Mouse (Mus musculus) ES-Bruce4 (cell line): ENCODE results near the gene Eif1ad. TPM values are rescaled to one million over a fixed set of nuclear protein-coding genes. Genes with fewer than 3 reads are reported as not detected.

ENCODE experiments used
- H3K27ac ChIP-seq: 2 replicates; pipeline ENCODE4 v1.5.1; 2012; ENCODE audit warnings: low read length, inconsistent platforms; ENCODE audit not compliant: insufficient read depth
- H3K27me3 ChIP-seq: 2 replicates; pipeline ENCODE4 v1.6.1; 2012; ENCODE audit warnings: mild to moderate bottlenecking, low read length, inconsistent platforms; ENCODE audit not compliant: control insufficient read depth, poor library complexity, insufficient read depth, severe bottlenecking
- H3K36me3 ChIP-seq: 2 replicates; pipeline ENCODE4 v1.6.1; 2012; ENCODE audit warnings: inconsistent platforms, mild to moderate bottlenecking, low read length, moderate library complexity; ENCODE audit not compliant: control insufficient read depth, poor library complexity, insufficient read depth, severe bottlenecking
- H3K4me1 ChIP-seq: one replicate; pipeline ENCODE4 v1.8.1; 2011; ENCODE audit warnings: low read length; ENCODE audit not compliant: control insufficient read depth, insufficient read depth
- H3K4me3 ChIP-seq: 2 replicates; pipeline ENCODE4 v1.5.1; 2011; ENCODE audit warnings: low read depth, mild to moderate bottlenecking, low read length
- H3K9ac ChIP-seq: 2 replicates; pipeline ENCODE4 v1.6.1; 2012; ENCODE audit warnings: low read depth, mild to moderate bottlenecking, inconsistent platforms; ENCODE audit not compliant: poor library complexity, severe bottlenecking
- H3K9me3 ChIP-seq: replicated peaks from 2 replicates; pipeline ENCODE4 v1.6.1; 2012; ENCODE audit warnings: mild to moderate bottlenecking, low read length, inconsistent platforms; ENCODE audit not compliant: control insufficient read depth, poor library complexity, insufficient read depth, severe bottlenecking
- CTCF ChIP-seq: IDR thresholded peaks from one replicate; pipeline ENCODE4 v1.8.1; 2011; ENCODE audit warnings: low read depth, low read length
- EP300 ChIP-seq: IDR thresholded peaks from 2 replicates; pipeline ENCODE4 v1.6.1; 2011; ENCODE audit warnings: low read depth, low read length; ENCODE audit not compliant: insufficient read depth
- POLR2A ChIP-seq: IDR thresholded peaks from one replicate; pipeline ENCODE4 v1.8.1; 2011; ENCODE audit warnings: low read length; ENCODE audit not compliant: insufficient read depth
- polyA plus RNA-seq: library from polyadenylated mRNA; stranded (reverse); fragments of >200 nt; gene quantifications from 2 replicates; pipeline ENCODE4 v1.2.4, GENCODE M21; 2011; ENCODE audit warnings: low read depth; ENCODE audit not compliant: missing spikeins, insufficient read depth, insufficient read length

Gene Eif1ad
- polyA plus RNA-seq, 1 experiment = 36.6 TPM

- no peaks in the 10 kb centered on the region for H3K4me1 ChIP-seq
- no peak for TF ChIP-seq CTCF
- no peak for TF ChIP-seq EP300
- TF ChIP-seq POLR2A = no peak
- H3K9me3 ChIP-seq = no peaks in the 10 kb centered on the region
- H3K27ac ChIP-seq = no peak overlapping the region
- H3K36me3 ChIP-seq = no peaks in the 10 kb centered on the region
- no peak overlapping the region for H3K9ac ChIP-seq
- no peak overlapping the region for H3K4me3 ChIP-seq
- no peaks in the 10 kb centered on the region for H3K27me3 ChIP-seq
Measured at GRCm38 (mm10) chr19:5414534-5414957, 48.0 kb downstream of the Eif1ad start.

DNA sequence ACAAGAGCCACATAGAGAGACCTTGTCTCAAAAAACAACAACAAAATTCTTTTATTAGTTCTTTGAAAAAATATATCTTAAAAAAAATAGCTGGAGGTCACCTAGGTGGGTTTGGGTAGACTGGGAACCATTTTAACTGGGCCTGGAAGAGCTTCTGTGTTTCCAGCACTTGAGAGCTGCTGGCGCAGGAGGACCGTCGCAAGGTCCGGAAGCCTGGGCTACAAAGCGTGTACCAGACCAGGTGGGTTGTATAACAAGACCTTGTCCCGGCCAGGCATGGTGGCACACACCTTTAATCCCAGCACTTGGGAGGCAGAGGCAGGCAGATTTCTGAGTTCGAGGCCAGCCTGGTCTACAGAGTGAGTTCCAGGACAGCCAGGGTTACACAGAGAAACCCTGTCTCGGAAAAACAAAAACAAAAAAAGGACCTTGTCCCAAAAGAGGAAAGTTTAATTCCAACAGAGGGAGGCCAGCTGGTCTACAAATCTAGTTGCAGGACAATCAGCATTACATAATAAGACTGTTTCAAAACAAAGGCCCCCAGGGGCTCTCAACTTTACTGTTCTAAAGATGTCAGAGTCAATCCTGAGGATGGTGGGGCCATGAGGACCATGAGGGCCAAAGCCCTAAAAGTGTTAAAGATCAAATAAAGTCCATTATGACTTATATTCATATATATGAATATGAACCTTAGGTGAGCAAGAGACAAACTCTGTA lies 52.4 kb downstream of the Eif1ad start:
- no peaks in the 10 kb centered on the region for H3K36me3 ChIP-seq
- no peaks in the 10 kb centered on the region for H3K4me1 ChIP-seq
- no peak overlapping the region for H3K27ac ChIP-seq
- no peak overlapping the region for H3K4me3 ChIP-seq
- no peak overlapping the region for H3K9ac ChIP-seq
- no peaks in the 10 kb centered on the region for H3K27me3 ChIP-seq
- no peaks in the 10 kb centered on the region for H3K9me3 ChIP-seq
- TF ChIP-seq POLR2A (no peak), CTCF (no peak), EP300 (no peak)

DNA sequence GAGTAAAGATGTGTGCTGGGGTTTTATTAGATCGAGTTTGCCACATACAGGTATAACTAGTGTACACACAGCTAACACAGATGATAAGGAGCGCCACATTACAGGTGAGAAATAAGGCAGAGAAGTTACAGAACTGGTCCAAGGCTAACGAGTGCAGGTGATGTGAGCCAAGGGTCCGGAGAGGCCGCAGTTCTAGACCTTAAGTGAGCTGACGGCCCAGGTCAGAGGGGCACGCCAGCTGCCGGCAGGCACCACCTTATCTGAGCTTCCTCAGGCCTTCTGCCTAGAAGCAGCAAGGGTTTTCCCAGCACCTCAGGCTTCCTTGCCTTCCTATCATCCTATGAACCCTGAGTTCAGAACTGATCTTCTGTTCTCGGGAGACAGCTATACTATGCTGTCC lies 53.1 kb downstream of the Eif1ad start:
- no peaks in the 10 kb centered on the region for H3K36me3 ChIP-seq
- H3K9me3 ChIP-seq = no peaks in the 10 kb centered on the region
- TF ChIP-seq CTCF (no peak), POLR2A (no peak), EP300 (no peak)
- no peaks in the 10 kb centered on the region for H3K4me1 ChIP-seq
- H3K27ac ChIP-seq = no peak overlapping the region
- H3K4me3 ChIP-seq = no peak overlapping the region
- no peak overlapping the region for H3K9ac ChIP-seq
- H3K27me3 ChIP-seq = no peaks in the 10 kb centered on the region

DNA sequence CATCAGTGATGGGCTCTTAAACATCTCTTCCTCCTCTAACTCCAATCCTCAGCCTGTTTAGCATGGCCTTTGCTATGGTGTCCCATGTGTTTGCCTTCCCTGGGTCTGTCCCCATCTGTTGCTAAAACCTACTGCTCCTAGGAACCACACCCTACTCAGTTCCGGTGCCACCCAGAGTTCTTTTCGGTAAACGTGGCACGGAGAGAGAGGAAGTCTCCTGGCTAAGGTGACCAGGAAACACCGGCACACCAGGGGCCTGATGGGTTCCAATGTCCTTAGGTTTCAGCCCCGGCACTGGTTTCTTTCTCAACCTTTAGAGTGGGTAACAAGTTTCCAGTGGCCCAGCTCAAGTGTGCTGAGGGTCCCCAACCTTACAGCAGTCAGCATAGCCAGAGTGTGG lies 54.0 kb downstream of the Eif1ad start:
- Histone ChIP-seq H3K4me3 (no peak overlapping the region), H3K27ac (no peak overlapping the region), H3K36me3 (no peaks in the 10 kb centered on the region), H3K9ac (no peak overlapping the region), H3K27me3 (no peaks in the 10 kb centered on the region), H3K4me1 (no peaks in the 10 kb centered on the region), H3K9me3 (no peaks in the 10 kb centered on the region)
- no peak for TF ChIP-seq POLR2A
- TF ChIP-seq EP300 = no peak
- no peak for TF ChIP-seq CTCF

Other genes starting within 250 kb of the Eif1ad start
- gene Klc2, start 248.2 kb upstream of the Eif1ad start, polyA plus RNA-seq = 24.5 and 24.7 TPM in 2 replicates
- 18.3 and 22.0 TPM in 2 replicates for gene Pacs1, start 93.6 kb upstream of the Eif1ad start, polyA plus RNA-seq
- 179 and 185 TPM in 2 replicates for gene Sf3b2, start 71.3 kb upstream of the Eif1ad start, polyA plus RNA-seq
- 2.5 and 2.9 TPM in 2 replicates for gene Gal3st3, start 68.4 kb upstream of the Eif1ad start, polyA plus RNA-seq
- gene Catsper1, start 31.0 kb upstream of the Eif1ad start, polyA plus RNA-seq = not detected in 2 replicates
- 0.62 and 1.6 TPM in 2 replicates for gene Cst6, start 17.2 kb upstream of the Eif1ad start, polyA plus RNA-seq
- 370 and 395 TPM in 2 replicates for gene Banf1, start 427 bp downstream of the Eif1ad start, polyA plus RNA-seq
- 49.1 and 67.8 TPM in 2 replicates for gene Sart1, start 22.0 kb downstream of the Eif1ad start, polyA plus RNA-seq
- 0.49 TPM in 1 of 2 replicates, not detected in the other for gene Tsga10ip, start 35.8 kb downstream of the Eif1ad start, polyA plus RNA-seq
- 138 and 154 TPM in 2 replicates for gene Drap1, start 58.2 kb downstream of the Eif1ad start, polyA plus RNA-seq
- gene AI837181, start 58.4 kb downstream of the Eif1ad start, polyA plus RNA-seq = 17.5 and 21.9 TPM in 2 replicates
- 1.3 and 2.3 TPM in 2 replicates for gene Fosl1, start 80.8 kb downstream of the Eif1ad start, polyA plus RNA-seq
- gene Ccdc85b, start 91.2 kb downstream of the Eif1ad start, polyA plus RNA-seq = 3.3 and 4.2 TPM in 2 replicates
- 37.7 and 47.6 TPM in 2 replicates for gene Fibp, start 93.9 kb downstream of the Eif1ad start, polyA plus RNA-seq
- 1.2 and 1.6 TPM in 2 replicates for gene Ctsw, start 101.8 kb downstream of the Eif1ad start, polyA plus RNA-seq
- gene Efemp2, start 107.2 kb downstream of the Eif1ad start, polyA plus RNA-seq = 21.5 and 24.6 TPM in 2 replicates
- gene Mus81, start 121.7 kb downstream of the Eif1ad start, polyA plus RNA-seq = 14.4 and 19.6 TPM in 2 replicates
- gene Cfl1, start 123.7 kb downstream of the Eif1ad start, polyA plus RNA-seq = 878 and 879 TPM in 2 replicates
- 0.99 and 1.5 TPM in 2 replicates for gene 1700020D05Rik, start 137.0 kb downstream of the Eif1ad start, polyA plus RNA-seq
- gene Snx32, start 143.8 kb downstream of the Eif1ad start, polyA plus RNA-seq = 6.4 and 7.7 TPM in 2 replicates
- 0.46 and 0.52 TPM in 2 replicates for gene Ovol1, start 193.9 kb downstream of the Eif1ad start, polyA plus RNA-seq
- 1.9 TPM in 2 replicates for gene Ap5b1, start 201.3 kb downstream of the Eif1ad start, polyA plus RNA-seq
- 47.2 and 56.5 TPM in 2 replicates for gene Rnaseh2c, start 235.1 kb downstream of the Eif1ad start, polyA plus RNA-seq
- 50.9 and 65.5 TPM in 2 replicates for gene Kat5, start 243.5 kb downstream of the Eif1ad start, polyA plus RNA-seq